Mouse (Mus musculus): Measurements from ENCODE around the gene Gm364. TPM values are rescaled to one million over a fixed set of nuclear protein-coding genes. Genes with fewer than 3 reads are reported as not detected.

The Gm364 gene
- not detected in 2 replicates for polyA plus RNA-seq (2015; fragmentation: Nextera tagmentation; extraction: Ambion mirVana)

GRCm38 (mm10) chrX:57408769-57409168 lies at the start of gene Gm364:
Gene Gm364 (plus strand): TSS chrX:57409154.
- ATAC-seq (ENCODE audit: low read depth), result no peak

GRCm38 (mm10) chrX:57359316-57359715 lies 49.6 kb upstream of the Gm364 start:
- no peak for ATAC-seq (ENCODE audit: low read depth)
- no peaks in the 10 kb centered on the region for H3K36me3 ChIP-seq (ENCODE audit: control insufficient read depth, insufficient read depth, low read length)
- H3K27ac ChIP-seq (ENCODE audit: low read length), result no peak overlapping the region
- no peak overlapping the region for H3K4me3 ChIP-seq (ENCODE audit: low read length)
- WGBS, result 42% methylated on average over 1 of the region's 1 CpGs
- no peaks in the 10 kb centered on the region for H3K27me3 ChIP-seq (ENCODE audit: control insufficient read depth, insufficient read depth, low read depth, low read length)
- no peaks in the 10 kb centered on the region for H3K4me1 ChIP-seq (replicated peaks; ENCODE audit: control insufficient read depth, insufficient read depth, low read length)
- H3K9ac ChIP-seq (ENCODE audit: low read length), result no peak overlapping the region
- no peaks in the 10 kb centered on the region for H3K9me3 ChIP-seq (ENCODE audit: control insufficient read depth, low read length)
- no peak overlapping the region for H3K4me2 ChIP-seq (ENCODE audit: low read depth, low read length)

More at GRCm38 (mm10) chrX:57408769-57409168, at the start of gene Gm364:
- no peak within 1 kb of the TSS for H3K4me2 ChIP-seq (ENCODE audit: low read depth, low read length)
- no peak within 1 kb of the TSS for H3K9ac ChIP-seq (ENCODE audit: low read length)
- WGBS, result 86% methylated on average over 12 of the region's 12 CpGs
- H3K4me1 ChIP-seq (replicated peaks; ENCODE audit: control insufficient read depth, insufficient read depth, low read length), result no peaks in the 10 kb centered on the region
- H3K27ac ChIP-seq (ENCODE audit: low read length), result no peak within 1 kb of the TSS
- H3K9me3 ChIP-seq (ENCODE audit: control insufficient read depth, low read length), result no peaks in the 10 kb centered on the region
- H3K27me3 ChIP-seq (ENCODE audit: control insufficient read depth, insufficient read depth, low read depth, low read length), result no peaks in the 10 kb centered on the region
- H3K4me3 ChIP-seq (ENCODE audit: low read length), result no peak within 1 kb of the TSS
- H3K36me3 ChIP-seq (ENCODE audit: control insufficient read depth, insufficient read depth, low read length), result no peaks in the 10 kb centered on the region

GRCm38 (mm10) chrX:57364891-57365569 lies 43.9 kb upstream of the Gm364 start:
- no peak for ATAC-seq (ENCODE audit: low read depth)
- no peaks in the 10 kb centered on the region for H3K36me3 ChIP-seq (ENCODE audit: control insufficient read depth, insufficient read depth, low read length)
- 56% methylated on average over 2 of the region's 2 CpGs for WGBS

GRCm38 (mm10) chrX:57372965-57373364 lies 36.0 kb upstream of the Gm364 start:
- no peak overlapping the region for H3K4me2 ChIP-seq (ENCODE audit: low read depth, low read length)

More at GRCm38 (mm10) chrX:57364891-57365569, 43.9 kb upstream of the Gm364 start:
- Histone ChIP-seq H3K9ac (ENCODE audit: low read length) (no peak overlapping the region), H3K9me3 (ENCODE audit: control insufficient read depth, low read length) (no peaks in the 10 kb centered on the region), H3K4me1 (replicated peaks; ENCODE audit: control insufficient read depth, insufficient read depth, low read length) (no peaks in the 10 kb centered on the region), H3K4me3 (ENCODE audit: low read length) (no peak overlapping the region), H3K4me2 (ENCODE audit: low read depth, low read length) (no peak overlapping the region), H3K27me3 (ENCODE audit: control insufficient read depth, insufficient read depth, low read depth, low read length) (no peaks in the 10 kb centered on the region), H3K27ac (ENCODE audit: low read length) (no peak overlapping the region)

GRCm38 (mm10) chrX:57373543-57373942 lies 35.4 kb upstream of the Gm364 start:
- WGBS, result 68% methylated on average over 2 of the region's 2 CpGs

More at GRCm38 (mm10) chrX:57372965-57373364, 36.0 kb upstream of the Gm364 start:
- Histone ChIP-seq H3K9me3 (ENCODE audit: control insufficient read depth, low read length) (no peaks in the 10 kb centered on the region), H3K4me1 (replicated peaks; ENCODE audit: control insufficient read depth, insufficient read depth, low read length) (no peaks in the 10 kb centered on the region), H3K27me3 (ENCODE audit: control insufficient read depth, insufficient read depth, low read depth, low read length) (no peaks in the 10 kb centered on the region), H3K9ac (ENCODE audit: low read length) (no peak overlapping the region), H3K27ac (ENCODE audit: low read length) (no peak overlapping the region), H3K4me3 (ENCODE audit: low read length) (no peak overlapping the region), H3K36me3 (ENCODE audit: control insufficient read depth, insufficient read depth, low read length) (no peaks in the 10 kb centered on the region; the same call in 1 of the 2 replicates)
- 61% methylated on average over 4 of the region's 4 CpGs for WGBS
- no peak for ATAC-seq (ENCODE audit: low read depth)

GRCm38 (mm10) chrX:57374029-57374428 lies 34.9 kb upstream of the Gm364 start:
- no peak for ATAC-seq (ENCODE audit: low read depth)
- H3K27ac ChIP-seq (ENCODE audit: low read length), result no peak overlapping the region
- no peaks in the 10 kb centered on the region for H3K27me3 ChIP-seq (ENCODE audit: control insufficient read depth, insufficient read depth, low read depth, low read length)
- H3K4me2 ChIP-seq (ENCODE audit: low read depth, low read length), result no peak overlapping the region
- H3K9ac ChIP-seq (ENCODE audit: low read length), result no peak overlapping the region
- H3K4me1 ChIP-seq (replicated peaks; ENCODE audit: control insufficient read depth, insufficient read depth, low read length), result no peaks in the 10 kb centered on the region
- H3K4me3 ChIP-seq (ENCODE audit: low read length), result no peak overlapping the region
- WGBS, result 77% methylated on average over 2 of the region's 2 CpGs
- H3K9me3 ChIP-seq (ENCODE audit: control insufficient read depth, low read length), result no peaks in the 10 kb centered on the region
- H3K36me3 ChIP-seq (ENCODE audit: control insufficient read depth, insufficient read depth, low read length), result peaks cover 3% of the 10 kb centered on the region; the same call in 1 of the 2 replicates

More at GRCm38 (mm10) chrX:57373543-57373942, 35.4 kb upstream of the Gm364 start:
- Histone ChIP-seq H3K9ac (ENCODE audit: low read length) (no peak overlapping the region), H3K27ac (ENCODE audit: low read length) (no peak overlapping the region), H3K4me1 (replicated peaks; ENCODE audit: control insufficient read depth, insufficient read depth, low read length) (no peaks in the 10 kb centered on the region), H3K4me2 (ENCODE audit: low read depth, low read length) (no peak overlapping the region), H3K27me3 (ENCODE audit: control insufficient read depth, insufficient read depth, low read depth, low read length) (no peaks in the 10 kb centered on the region), H3K9me3 (ENCODE audit: control insufficient read depth, low read length) (no peaks in the 10 kb centered on the region), H3K36me3 (ENCODE audit: control insufficient read depth, insufficient read depth, low read length) (peaks cover 2% of the 10 kb centered on the region; the same call in 1 of the 2 replicates), H3K4me3 (ENCODE audit: low read length) (no peak overlapping the region)
- ATAC-seq (ENCODE audit: low read depth), result no peak

GRCm38 (mm10) chrX:57377096-57377495 lies 31.9 kb upstream of the Gm364 start:
- ATAC-seq (ENCODE audit: low read depth), result no peak

GRCm38 (mm10) chrX:57378579-57378978 lies 30.4 kb upstream of the Gm364 start:
- Histone ChIP-seq H3K27ac (ENCODE audit: low read length) (no peak overlapping the region), H3K9ac (ENCODE audit: low read length) (no peak overlapping the region), H3K36me3 (ENCODE audit: control insufficient read depth, insufficient read depth, low read length) (peaks cover 7% of the 10 kb centered on the region; the same call in 1 of the 2 replicates), H3K4me1 (replicated peaks; ENCODE audit: control insufficient read depth, insufficient read depth, low read length) (no peaks in the 10 kb centered on the region), H3K4me2 (ENCODE audit: low read depth, low read length) (no peak overlapping the region), H3K9me3 (ENCODE audit: control insufficient read depth, low read length) (no peaks in the 10 kb centered on the region), H3K4me3 (ENCODE audit: low read length) (no peak overlapping the region), H3K27me3 (ENCODE audit: control insufficient read depth, insufficient read depth, low read depth, low read length) (no peaks in the 10 kb centered on the region)
- no peak for ATAC-seq (ENCODE audit: low read depth)
- WGBS, result 72% methylated on average over 3 of the region's 3 CpGs

More at GRCm38 (mm10) chrX:57377096-57377495, 31.9 kb upstream of the Gm364 start:
- H3K27me3 ChIP-seq (ENCODE audit: control insufficient read depth, insufficient read depth, low read depth, low read length), result no peaks in the 10 kb centered on the region
- H3K4me1 ChIP-seq (replicated peaks; ENCODE audit: control insufficient read depth, insufficient read depth, low read length), result no peaks in the 10 kb centered on the region
- no peak overlapping the region for H3K27ac ChIP-seq (ENCODE audit: low read length)
- no peaks in the 10 kb centered on the region for H3K9me3 ChIP-seq (ENCODE audit: control insufficient read depth, low read length)
- no peak overlapping the region for H3K4me2 ChIP-seq (ENCODE audit: low read depth, low read length)
- no peak overlapping the region for H3K9ac ChIP-seq (ENCODE audit: low read length)
- no peak overlapping the region for H3K4me3 ChIP-seq (ENCODE audit: low read length)
- H3K36me3 ChIP-seq (ENCODE audit: control insufficient read depth, insufficient read depth, low read length), result peaks cover 7% of the 10 kb centered on the region; the same call in 1 of the 2 replicates
- 78% methylated on average over 3 of the region's 3 CpGs for WGBS

- H3K36me3 ChIP-seq (ENCODE audit: control insufficient read depth, insufficient read depth, low read length), result peaks cover 13% of the 10 kb centered on the region
- no peak overlapping the region for H3K9ac ChIP-seq (ENCODE audit: low read length)
- ATAC-seq (ENCODE audit: low read depth), result no peak
- no peak overlapping the region for H3K4me3 ChIP-seq (ENCODE audit: low read length)
- H3K27ac ChIP-seq (ENCODE audit: low read length), result no peak overlapping the region
- no peak overlapping the region for H3K4me2 ChIP-seq (ENCODE audit: low read depth, low read length)
- no peaks in the 10 kb centered on the region for H3K4me1 ChIP-seq (replicated peaks; ENCODE audit: control insufficient read depth, insufficient read depth, low read length)
- H3K9me3 ChIP-seq (ENCODE audit: control insufficient read depth, low read length), result no peaks in the 10 kb centered on the region
- 76% methylated on average over 5 of the region's 5 CpGs for WGBS
- H3K27me3 ChIP-seq (ENCODE audit: control insufficient read depth, insufficient read depth, low read depth, low read length), result no peaks in the 10 kb centered on the region
These were observed 28.0 kb upstream of the Gm364 start for GRCm38 (mm10) chrX:57380915-57381314.

Data from lung, embryonic 16.5 days (tissue).